ENCODE assay signal across 27 mouse cellular contexts in the genomic region with DNA sequence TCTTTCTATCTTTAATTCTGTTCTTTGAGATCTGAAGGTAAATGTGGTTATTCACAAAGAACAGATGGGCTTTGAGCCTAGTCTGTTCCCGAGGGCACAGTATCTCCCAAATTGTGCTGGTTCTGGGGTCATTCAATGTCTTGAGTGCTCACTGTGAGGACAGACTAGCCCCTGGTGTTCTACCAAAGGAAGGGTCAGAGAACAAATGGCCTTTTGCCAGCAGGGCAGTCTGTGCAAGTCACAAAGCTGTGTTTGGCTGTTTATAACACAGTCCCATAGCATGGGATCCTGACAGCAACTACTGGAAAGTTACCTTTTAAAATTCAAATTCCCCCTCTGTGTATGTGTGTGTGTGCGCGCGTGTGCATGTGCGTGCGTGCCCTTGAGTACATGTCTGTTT. TPM values are rescaled to one million over a fixed set of nuclear protein-coding genes. Genes with fewer than 3 reads are reported as not detected.
DNase-seq lines count a peak whose midpoint lies in the region; ATAC-seq and TF ChIP-seq lines count a peak whose summit lies in the region.
"Had no signal": no experiment of that assay in that cellular context is flagged by ENCODE, and none has a peak within 500 bp of the region (broad histone marks: within the 10 kb centered on the region; RNA-seq: fewer than 3 reads in every experiment).

No protein-coding gene starts in this region.

- no peak for TF ChIP-seq CTCF in kidney, adult 2 months (conservative IDR thresholded peaks at IDR 0.05; ENCODE audit: insufficient read depth, insufficient read length, low read depth, low read length)

- 77% methylated on average over 6 of the region's 6 CpGs for WGBS in kidney, adult 2 months
- 85% methylated on average over 6 of the region's 6 CpGs for WGBS in kidney, embryonic 15.5 days
- WGBS in forebrain, embryonic 15.5 days, result 86% methylated on average over 6 of the region's 6 CpGs

- H3K4me3 ChIP-seq in kidney, adult 2 months (ENCODE audit: insufficient read depth, low read depth, low read length), result no peak overlapping the region
- no peak overlapping the region for H3K4me3 ChIP-seq in kidney, embryonic 15.5 days (replicated peaks)
- no peak overlapping the region for H3K4me3 ChIP-seq in forebrain, embryonic 15.5 days
- H3K4me3 ChIP-seq: embryonic facial prominence, embryonic 12.5 days; embryonic facial prominence, embryonic 15.5 days; heart, embryonic 12.5 days; heart, embryonic 15.5 days; hindbrain, embryonic 10.5 days; hindbrain, embryonic 13.5 days had no signal

- no peaks in the 10 kb centered on the region for H3K27me3 ChIP-seq in kidney, adult 2 months (replicated peaks; ENCODE audit: control insufficient read depth, insufficient read depth, low read length)
- H3K27me3 ChIP-seq in kidney, embryonic 15.5 days, result no peaks in the 10 kb centered on the region
- no peaks in the 10 kb centered on the region for H3K27me3 ChIP-seq in forebrain, embryonic 15.5 days
- H3K27me3 ChIP-seq: embryonic facial prominence, embryonic 15.5 days; heart, embryonic 15.5 days; Patski had no signal

- peaks cover 1% of the 10 kb centered on the region; the same call in 1 of the 2 replicates for H3K36me3 ChIP-seq in kidney, adult 2 months (ENCODE audit: control insufficient read depth, insufficient read depth, low read length)
- H3K36me3 ChIP-seq in kidney, embryonic 15.5 days, result no peaks in the 10 kb centered on the region
- no peaks in the 10 kb centered on the region for H3K36me3 ChIP-seq in forebrain, embryonic 15.5 days
- H3K36me3 ChIP-seq: embryonic facial prominence, embryonic 12.5 days; embryonic facial prominence, embryonic 15.5 days; G1E; heart, embryonic 12.5 days; heart, embryonic 15.5 days; hindbrain, embryonic 10.5 days; hindbrain, embryonic 13.5 days had no signal

- no peak for ATAC-seq in kidney, embryonic 15.5 days (replicated peaks; ENCODE audit: low FRiP score)
- ATAC-seq in forebrain, embryonic 15.5 days (replicated peaks), result no peak
- ATAC-seq: forebrain, embryonic 14.5 days; hindbrain, embryonic 16.5 days; Patski had no signal

- no peaks in the 10 kb centered on the region for H3K9me3 ChIP-seq in kidney, embryonic 15.5 days (replicated peaks)
- no peaks in the 10 kb centered on the region for H3K9me3 ChIP-seq in forebrain, embryonic 15.5 days
- H3K9me3 ChIP-seq: embryonic facial prominence, embryonic 12.5 days; embryonic facial prominence, embryonic 15.5 days; G1E; heart, embryonic 12.5 days; heart, embryonic 15.5 days; hindbrain, embryonic 10.5 days; hindbrain, embryonic 13.5 days had no signal

- H3K4me1 ChIP-seq in kidney, adult 2 months (ENCODE audit: control insufficient read depth, insufficient read depth, low read length), result peaks cover 28% of the 10 kb centered on the region; the same call in 1 of the 2 replicates
- no peaks in the 10 kb centered on the region for H3K4me1 ChIP-seq in kidney, embryonic 15.5 days
- no peaks in the 10 kb centered on the region for H3K4me1 ChIP-seq in forebrain, embryonic 15.5 days
- H3K4me1 ChIP-seq: embryonic facial prominence, embryonic 12.5 days; embryonic facial prominence, embryonic 15.5 days; heart, embryonic 12.5 days; heart, embryonic 15.5 days; hindbrain, embryonic 10.5 days; hindbrain, embryonic 13.5 days had no signal

- H3K27ac ChIP-seq in kidney, adult 2 months (ENCODE audit: insufficient read depth, low read depth, low read length), result peak overlapping the region; percentile 52
- H3K27ac ChIP-seq in kidney, embryonic 15.5 days, result no peak overlapping the region
- no peak overlapping the region for H3K27ac ChIP-seq in forebrain, embryonic 15.5 days (replicated peaks)
- H3K27ac ChIP-seq: embryonic facial prominence, embryonic 12.5 days; embryonic facial prominence, embryonic 15.5 days; heart, embryonic 15.5 days; hindbrain, embryonic 10.5 days; hindbrain, embryonic 13.5 days had no signal

- no peak overlapping the region for H3K4me2 ChIP-seq in kidney, embryonic 15.5 days
- H3K4me2 ChIP-seq in forebrain, embryonic 15.5 days (replicated peaks), result no peak overlapping the region
- H3K4me2 ChIP-seq: embryonic facial prominence, embryonic 12.5 days; embryonic facial prominence, embryonic 15.5 days; heart, embryonic 12.5 days; heart, embryonic 15.5 days; hindbrain, embryonic 13.5 days had no signal

- no peak overlapping the region for H3K9ac ChIP-seq in kidney, embryonic 15.5 days
- no peak overlapping the region for H3K9ac ChIP-seq in forebrain, embryonic 15.5 days (replicated peaks)
- H3K9ac ChIP-seq: embryonic facial prominence, embryonic 12.5 days; embryonic facial prominence, embryonic 15.5 days; heart, embryonic 12.5 days; heart, embryonic 15.5 days; hindbrain, embryonic 13.5 days had no signal

- no peak for TF ChIP-seq POLR2A in kidney, adult 2 months (IDR thresholded peaks at IDR 0.05; ENCODE audit: low read depth, low read length)

- DNase-seq in cerebellum, postnatal 10 days, result peak; percentile 14 to 20
- DNase-seq in cerebellum, postnatal 36 days, result no peak
- peak; percentile 92 for DNase-seq in kidney, adult 2 months
- DNase-seq in kidney, postnatal 25 days, result peak; percentile 86 to 89
- no peak for DNase-seq in adipocyte (ENCODE audit: low spot score)
- DNase-seq: adrenal gland, adult 2 months; adrenal gland, postnatal 14 days; cerebellum, adult 11-12 months; cerebellum, adult 8-10 months; cerebellum, postnatal 14 days; gastrocnemius, postnatal 25 days; heart, adult 18-20 months; heart, postnatal 10 days; heart, postnatal 36 days had no signal

RNA-seq across cellular contexts. Expression of a gene that starts 8.7 kb away (rescaled TPM):
- polyA plus RNA-seq in kidney, adult 2 months (2012; rRNA removed), result 76.3 and 90.9 TPM in 2 replicates
- polyA plus RNA-seq in kidney, embryonic 15.5 days (2015; fragmentation: Nextera tagmentation; extraction: Ambion mirVana), result 1.6 and 1.8 TPM in 2 replicates
- not detected in 2 replicates for polyA plus RNA-seq in forebrain, embryonic 15.5 days (2015; fragmentation: Nextera tagmentation; extraction: Ambion mirVana)
- polyA plus RNA-seq: embryonic facial prominence, embryonic 12.5 days; forebrain, embryonic 11.5 days; forebrain, embryonic 14.5 days; G1E; heart, embryonic 12.5 days; hindbrain, embryonic 10.5 days; Patski had no signal

Comparison
In these comparisons a context has a peak if more than half of its experiments do, and no peak if none do; other contexts are left out.
1. DNase-seq: peak in cerebellum, postnatal 10 days (2 of 2), kidney, adult 2 months (single experiment) and kidney, postnatal 25 days (2 of 2); none in cerebellum, postnatal 36 days (0 of 2) and adipocyte (single experiment).
2. RNA of a gene that starts 8.7 kb away (polyA plus RNA-seq): 76.3 to 90.9 TPM in kidney, adult 2 months; 1.6 to 1.8 TPM in kidney, embryonic 15.5 days and not detected in forebrain, embryonic 15.5 days; every median in the first group is over 10 times any median in the second.